Mouse (Mus musculus) erythroid progenitor cell, adult 5-6 weeks (primary cell): ENCODE measurements around the gene Alk. TPM values are rescaled to one million over a fixed set of nuclear protein-coding genes. Genes with fewer than 3 reads are reported as not detected.

ENCODE experiments used
- ATAC-seq: replicated peaks from 2 replicates; pipeline ENCODE4 v1.8.0; 2016; ENCODE audit warnings: moderate number of reproducible peaks, mild to moderate bottlenecking, moderate TSS enrichment, inconsistent platforms; ENCODE audit not compliant: poor library complexity, low FRiP score, severe bottlenecking
- total RNA-seq, 2 experiments: library from RNA; stranded (forward) in 1 of 2; stranded (reverse) in 1 of 2; fragments of 150-400 nt in 1 of 2; fragments of 186-747, 209-891 nt in 1 of 2; gene quantifications; 2 replicates each; pipeline versions ENCODE4 v1.2.3 to v1.2.4; 2015 to 2017; ENCODE audit warnings: low replicate concordance in 2 of 2

Alk gene
- total RNA-seq, 2 experiments from 2014 or later: not detected

DNA sequence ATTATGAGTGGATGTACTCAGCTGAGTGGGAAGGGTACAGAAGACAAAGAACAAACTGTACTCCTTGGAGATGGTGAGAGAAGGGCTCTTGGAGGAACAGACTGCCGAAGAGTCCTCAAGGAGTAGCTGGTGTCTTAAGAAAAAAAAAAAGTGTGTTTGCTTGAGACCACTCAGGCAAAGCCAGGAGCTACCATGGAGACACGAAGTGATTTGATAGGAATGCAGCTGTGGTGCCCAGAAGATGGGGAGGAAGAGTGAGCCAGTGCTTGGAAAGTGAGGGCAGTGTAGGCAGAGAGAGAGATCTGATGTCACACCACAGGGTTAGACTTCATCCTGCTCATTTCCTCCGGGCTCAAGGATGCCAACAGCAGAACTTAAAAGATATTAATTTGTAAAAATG lies 613.2 kb downstream of the Alk start:
- ATAC-seq: no peak

DNA sequence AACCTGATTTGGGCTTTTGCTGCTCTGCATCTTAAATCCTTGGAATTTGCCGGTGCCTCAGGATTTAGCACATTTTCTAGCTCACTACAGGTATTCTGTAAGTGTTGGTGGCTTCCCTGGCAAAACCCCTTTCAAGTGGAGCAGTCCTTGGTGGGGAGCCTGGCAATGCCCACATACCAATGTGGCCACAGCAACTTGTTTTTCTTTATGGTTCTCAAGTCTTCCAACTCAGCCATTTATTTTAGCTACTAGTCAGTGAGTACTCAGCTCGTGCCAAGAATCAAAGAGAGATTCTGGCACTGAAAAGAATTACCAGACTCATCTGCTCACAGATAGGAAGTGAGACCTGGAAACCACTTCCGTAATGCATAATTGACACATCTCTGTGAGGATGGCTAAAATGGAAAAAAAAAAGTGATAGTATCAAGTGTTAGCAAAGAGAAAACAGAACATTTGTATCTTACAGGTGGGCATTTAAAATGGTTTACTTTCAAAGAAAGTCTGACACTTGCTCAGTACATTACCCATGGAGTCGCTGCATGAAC lies 614.2 kb downstream of the Alk start:
- ATAC-seq: no peak

DNA sequence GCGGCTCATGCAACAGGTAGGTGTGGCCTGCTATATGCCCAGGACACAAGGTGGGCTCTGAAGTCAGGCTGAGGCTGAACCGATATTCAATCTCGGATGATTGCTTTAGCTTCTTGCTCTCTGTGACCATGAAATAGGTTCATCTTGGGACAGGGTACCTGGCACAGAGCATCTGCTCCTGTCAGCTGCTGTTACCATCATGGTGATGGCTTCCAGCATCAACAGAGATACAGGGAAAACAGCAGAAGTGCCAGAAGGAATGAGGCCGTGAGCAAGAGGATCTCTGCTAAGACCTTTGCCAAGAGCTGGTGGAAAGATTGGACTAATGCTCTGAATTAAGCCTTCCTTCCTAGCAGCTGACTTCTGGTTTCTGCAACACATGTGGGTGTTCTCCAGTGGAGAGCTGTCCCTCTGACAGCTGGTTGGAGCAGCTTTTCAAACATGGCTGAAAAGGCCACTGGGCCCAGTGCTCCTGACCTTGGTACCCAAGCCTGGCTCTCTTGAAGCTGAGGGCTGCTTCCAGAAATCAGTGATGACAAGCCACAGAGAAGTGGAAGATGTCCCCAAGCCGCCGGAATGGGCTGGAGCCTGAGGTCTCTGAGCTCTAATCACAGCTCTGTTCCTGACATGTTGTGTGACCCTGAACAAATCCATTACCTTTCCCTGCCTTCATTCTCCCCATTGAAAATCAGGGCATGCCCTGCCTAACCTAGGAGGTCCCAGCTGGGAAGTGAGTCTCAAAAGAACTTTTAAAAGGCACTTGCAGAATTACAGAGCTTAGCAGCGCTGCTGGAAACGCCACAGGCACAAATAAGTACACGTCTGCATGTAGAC lies 615.5 kb downstream of the Alk start:
- ATAC-seq: no peak

DNA sequence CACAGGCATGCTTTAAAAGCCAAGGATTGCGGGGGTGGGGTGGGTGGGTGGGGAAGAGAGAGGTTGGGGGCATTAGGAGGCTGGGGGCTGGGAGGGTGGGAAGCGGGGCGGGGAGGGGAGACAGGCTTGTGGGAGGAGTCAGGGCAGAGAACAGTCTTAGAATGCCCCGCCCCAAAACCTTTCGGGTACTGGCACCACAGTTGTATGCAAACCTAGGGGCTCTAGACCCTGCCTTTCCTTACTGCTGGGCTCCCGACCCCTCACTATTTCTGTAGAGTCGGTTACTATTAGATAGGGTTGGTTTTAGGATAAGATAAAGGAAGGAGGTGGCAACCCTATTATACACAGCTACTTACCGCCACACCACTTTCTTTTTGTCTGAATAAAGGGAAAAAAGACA lies 617.4 kb downstream of the Alk start:
- ATAC-seq: no peak

DNA sequence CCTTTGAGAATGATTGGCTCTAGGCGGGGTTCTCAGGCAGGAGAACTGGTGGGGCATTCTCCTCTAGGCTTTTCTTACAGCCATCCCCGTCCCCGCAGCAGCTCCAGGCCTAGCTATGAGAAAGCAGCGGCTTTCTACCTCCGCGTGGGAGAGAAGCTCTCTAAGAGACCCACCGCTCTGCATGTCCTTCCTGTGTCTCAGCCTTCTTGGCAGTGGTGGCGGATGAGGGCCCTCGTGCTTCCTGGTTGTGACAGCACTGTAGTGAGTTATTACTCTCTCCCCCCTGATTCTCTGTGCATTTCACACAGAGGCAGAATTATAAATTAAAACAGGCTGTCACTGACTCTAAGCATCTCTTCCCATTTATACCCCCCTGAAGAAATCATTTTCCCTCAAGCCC lies 618.0 kb downstream of the Alk start:
- ATAC-seq: no peak

DNA sequence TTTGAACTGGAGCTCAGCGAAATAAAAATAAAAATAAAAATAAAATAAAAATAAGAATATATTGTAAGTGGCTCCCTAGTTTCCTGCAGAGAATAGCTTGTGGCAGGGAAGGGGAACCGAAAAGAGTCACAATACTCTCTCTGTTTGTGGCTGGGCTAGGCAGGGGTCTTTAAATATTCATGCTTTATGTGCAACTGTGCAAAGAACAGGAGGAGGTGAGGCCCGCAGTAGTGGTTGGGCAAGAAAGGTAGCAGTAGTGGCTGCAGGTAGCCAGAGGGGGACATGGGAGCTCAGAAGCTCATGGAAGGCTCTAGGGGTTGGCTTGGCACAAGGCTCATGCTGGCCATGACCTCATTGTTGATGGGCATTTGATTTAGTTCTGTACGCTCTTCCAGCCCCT lies 623.2 kb downstream of the Alk start:
- ATAC-seq: no peak

DNA sequence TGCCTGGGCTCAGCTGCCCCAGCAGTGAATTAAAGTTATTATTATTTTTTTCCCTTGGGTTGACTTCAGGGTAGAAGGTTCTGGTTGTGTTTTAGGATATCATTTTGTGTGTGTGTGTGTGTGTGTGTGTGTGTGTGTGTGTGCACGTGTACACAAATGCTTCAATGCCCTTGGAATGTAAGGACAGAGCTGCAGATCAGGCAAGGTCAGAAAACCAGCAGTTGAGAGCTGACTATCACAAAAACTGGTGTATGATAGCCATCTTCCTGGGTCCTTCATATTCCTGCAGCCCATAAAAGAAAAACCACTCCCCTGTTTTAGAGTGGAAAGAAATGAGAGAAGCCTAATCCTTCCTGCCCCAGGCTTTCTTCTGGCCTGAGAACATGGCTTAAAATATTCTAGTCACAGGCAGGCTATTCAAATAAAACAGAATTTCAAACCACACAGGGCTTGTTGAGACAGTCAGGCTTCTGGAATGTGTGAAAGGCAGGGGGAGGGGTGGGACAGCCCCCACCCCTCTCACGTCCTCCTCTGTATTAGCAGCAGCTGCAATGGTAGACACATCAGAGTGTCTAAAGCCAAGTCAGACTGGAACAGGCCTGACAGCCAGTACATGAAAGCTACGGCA lies 623.8 kb downstream of the Alk start:
- no peak for ATAC-seq

DNA sequence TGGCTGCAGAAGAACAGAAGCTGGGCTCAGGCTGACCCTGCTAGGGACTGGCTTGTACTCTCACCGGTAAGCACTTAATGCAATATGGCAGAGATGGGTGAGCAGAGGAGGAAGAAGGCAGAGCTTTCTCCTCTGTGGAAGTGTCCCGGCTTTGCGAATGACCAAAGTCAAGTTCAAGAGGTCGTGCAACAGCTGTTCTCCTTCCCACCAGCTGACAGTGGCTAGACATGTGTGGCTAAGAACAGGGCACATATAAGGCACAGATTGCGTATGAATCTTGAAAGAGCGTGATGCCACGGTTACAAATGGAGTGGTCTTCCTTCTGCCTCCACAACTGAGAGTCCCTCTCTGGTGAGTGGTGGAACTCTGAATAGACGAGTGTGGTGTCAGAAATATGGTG lies 625.3 kb downstream of the Alk start:
- no peak for ATAC-seq

DNA sequence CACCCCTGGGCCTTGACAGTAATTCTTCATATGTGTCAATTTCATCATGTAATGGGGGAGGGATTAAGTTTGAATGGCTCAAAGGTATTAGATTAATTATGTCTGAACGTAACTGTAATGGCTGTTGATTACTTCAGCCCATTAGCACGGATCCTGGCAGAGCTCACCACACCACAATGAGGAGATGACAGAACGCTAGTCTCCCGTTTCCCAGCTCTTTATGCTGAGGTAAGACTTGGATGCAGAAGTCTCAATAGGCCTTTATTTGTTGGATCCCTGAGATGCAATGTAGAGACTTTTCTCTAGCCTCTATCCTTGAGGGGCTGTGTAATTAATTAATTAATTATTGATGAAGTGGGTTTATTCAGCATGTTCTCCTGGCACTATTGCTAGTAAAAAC lies 627.8 kb downstream of the Alk start:
- ATAC-seq: no peak

DNA sequence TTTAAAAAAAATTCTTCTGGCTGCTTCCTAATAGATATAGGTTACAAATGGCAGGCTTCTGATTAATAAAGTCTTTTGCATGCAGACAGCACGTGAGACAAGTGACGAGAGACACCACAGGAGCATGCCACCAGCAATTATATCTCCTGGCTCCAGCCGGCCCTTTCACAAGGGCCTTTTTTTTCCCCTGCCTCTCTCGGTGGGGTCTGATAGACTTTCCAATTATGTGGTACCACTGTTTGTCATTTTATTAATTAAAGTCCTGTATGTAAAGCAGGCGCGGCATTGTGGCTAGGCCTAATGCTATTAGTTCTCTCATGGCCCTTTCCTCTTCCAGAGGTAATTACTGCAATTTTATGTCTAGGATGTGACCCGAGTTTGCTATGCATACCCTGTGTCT lies 630.7 kb downstream of the Alk start:
- no peak for ATAC-seq

DNA sequence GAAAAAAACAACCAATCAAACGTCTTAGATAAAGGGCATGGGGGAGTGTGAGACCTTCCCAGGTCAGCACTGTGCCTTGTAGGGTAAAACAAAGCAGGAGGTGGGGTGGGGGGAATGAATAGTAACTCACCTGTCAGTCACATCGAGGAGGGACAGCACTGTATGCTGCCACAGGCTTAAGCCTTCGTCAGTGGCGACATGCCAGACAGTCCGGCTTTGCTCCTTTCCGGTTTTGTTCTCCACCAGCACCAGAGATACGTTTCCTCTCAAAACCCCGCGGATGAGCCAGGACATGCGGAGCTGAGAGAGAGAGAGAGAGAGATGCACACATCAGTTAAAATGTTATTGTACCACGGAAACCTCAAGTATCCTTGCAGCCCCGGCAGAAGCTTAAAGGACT lies 637.1 kb downstream of the Alk start:
- ATAC-seq: no peak

DNA sequence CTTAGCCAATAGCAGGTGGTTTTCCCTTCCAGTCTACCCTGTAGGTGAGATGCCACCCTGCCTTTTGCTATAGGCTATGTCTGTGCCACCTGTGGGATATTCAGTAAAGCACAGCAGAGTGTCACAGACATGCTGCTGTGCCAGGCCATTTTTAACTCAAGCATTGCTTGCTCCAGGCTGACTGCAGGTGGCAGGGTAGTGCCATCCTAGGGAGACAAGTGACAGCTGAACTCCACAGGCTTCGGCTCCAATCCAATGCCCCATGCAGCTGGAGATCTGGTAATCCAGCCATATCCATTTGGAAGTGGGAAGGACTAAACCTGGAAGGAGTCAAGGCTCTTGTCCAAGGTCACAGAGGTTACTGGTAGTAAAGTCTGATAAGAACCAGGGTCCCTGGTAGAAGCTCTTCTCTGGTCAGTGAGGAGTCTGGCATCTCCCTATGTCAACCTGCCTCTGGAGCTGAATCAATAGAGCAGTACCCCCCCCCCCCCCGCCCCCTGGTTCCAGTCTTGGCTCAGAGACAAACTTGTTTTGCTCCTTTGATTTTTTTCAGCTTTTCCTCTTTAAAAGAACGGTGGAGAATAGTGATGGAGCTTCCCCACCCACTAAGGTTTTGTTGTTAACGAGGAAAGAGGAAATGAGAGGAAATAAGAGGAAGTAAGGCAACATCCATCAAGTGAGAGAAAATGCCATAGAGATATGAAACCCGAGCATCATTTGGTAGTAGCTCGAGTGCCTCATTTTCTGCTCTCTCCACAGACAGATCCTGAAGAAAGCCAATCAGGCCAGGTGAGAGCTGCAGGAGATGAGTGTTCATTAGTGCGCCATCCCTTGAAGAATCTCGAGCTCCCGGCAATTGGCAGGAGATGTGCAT lies 638.5 kb downstream of the Alk start:
- no peak for ATAC-seq

DNA sequence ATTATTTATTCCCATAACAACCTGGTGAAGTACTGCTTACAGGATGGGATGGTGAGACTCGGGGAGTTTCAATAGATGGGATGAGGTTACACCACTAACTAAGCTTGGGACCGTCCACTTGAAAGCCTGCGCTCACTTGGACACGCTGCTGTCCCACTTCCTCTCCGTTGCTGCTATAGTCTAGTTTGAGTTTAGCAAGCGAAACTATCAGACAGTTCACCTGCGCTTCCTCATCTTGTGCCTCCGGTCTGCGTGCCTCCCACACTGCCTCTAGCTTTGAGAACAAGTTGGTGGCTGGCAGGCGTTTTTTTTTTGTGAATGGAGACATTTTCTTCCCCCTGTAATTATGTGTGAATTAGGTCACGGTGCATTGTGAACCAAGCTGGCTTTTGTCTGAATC lies 639.8 kb downstream of the Alk start:
- no peak for ATAC-seq

DNA sequence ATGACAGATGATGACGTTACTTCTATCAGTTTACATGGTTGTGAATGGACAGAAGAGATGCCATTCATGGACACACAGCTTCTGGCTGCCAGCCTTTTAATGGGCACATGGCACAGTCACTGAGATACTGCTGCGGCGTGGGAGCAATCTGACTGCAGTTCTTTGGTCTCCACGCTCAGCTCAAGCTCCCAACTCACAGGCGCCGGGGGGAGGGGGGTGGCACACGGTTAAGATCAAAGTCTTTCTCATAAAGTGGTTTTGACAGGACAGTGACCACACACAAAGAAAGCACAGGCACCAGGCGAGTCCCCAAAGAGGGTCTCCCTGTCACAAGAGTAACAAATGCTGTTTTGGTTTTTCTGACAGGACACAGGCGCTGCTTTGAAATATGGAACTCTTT lies 641.7 kb downstream of the Alk start:
- ATAC-seq: no peak

DNA sequence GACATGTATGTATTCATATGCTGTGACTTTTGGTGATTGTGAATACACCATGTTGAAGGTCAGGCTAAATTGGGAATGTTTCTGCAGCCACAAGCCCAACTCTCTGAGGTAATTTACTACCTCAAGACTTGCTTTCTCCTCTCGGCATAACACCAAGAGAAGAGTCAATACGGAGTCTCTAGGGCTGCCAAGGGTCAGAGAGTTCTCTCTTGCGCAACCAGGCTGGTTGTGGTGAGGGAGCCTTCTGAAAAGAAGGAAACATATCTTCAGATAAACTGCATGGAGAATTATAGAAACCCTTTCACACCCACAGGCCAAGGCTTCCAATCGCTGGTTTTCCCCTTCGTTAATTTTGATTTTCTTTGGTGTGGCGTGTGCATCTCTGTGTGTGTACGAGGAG lies 649.4 kb downstream of the Alk start:
- no peak for ATAC-seq

DNA sequence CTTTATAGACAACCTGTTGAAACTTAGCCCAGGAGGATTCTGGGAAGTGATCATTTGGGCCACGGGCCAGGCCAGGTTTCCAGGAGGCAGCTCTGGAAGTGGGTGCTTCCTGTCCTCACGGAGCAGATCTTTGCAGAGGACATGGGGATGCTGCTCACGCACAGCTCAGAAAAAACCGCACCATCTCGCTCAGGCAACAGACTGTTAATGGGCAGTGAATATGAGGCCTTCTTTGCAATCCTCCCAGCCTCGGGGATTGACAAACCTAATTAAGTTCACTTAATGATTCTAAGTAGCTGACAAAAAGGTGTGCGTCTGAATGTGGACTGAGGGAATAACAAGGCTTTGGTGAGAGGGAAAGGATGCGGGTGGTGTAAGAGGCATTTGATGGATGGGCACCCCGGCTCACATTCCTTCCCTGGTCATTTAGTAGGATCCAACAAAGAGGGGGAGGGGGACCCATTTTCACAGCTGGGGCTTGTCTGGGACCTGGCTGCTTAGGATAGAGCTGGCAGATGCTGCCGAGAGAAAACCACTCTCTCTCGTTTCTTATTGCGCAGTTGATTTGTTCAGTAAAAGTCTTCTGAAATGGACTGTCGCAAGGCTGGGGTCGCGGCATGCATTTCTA lies 650.1 kb downstream of the Alk start:
- ATAC-seq: no peak

DNA sequence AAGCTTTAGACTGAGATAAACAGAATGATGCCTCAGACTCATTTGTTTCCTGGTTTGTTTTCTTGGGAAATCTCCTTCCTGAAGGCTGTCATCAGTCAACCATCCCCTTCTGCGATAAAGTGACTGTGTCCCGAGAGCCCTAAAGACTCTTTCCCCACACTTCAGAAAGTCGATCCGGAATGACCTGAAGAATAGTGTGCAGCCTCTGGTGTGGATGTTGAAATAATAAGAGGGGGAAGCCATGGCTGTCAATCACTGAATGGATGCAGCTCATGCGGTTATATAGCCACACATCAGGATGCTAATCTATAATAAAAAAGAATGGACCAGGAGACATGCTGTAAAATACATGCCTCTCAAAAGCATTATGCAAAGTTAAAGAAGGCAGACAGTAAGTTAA lies 653.5 kb downstream of the Alk start:
- no peak for ATAC-seq

DNA sequence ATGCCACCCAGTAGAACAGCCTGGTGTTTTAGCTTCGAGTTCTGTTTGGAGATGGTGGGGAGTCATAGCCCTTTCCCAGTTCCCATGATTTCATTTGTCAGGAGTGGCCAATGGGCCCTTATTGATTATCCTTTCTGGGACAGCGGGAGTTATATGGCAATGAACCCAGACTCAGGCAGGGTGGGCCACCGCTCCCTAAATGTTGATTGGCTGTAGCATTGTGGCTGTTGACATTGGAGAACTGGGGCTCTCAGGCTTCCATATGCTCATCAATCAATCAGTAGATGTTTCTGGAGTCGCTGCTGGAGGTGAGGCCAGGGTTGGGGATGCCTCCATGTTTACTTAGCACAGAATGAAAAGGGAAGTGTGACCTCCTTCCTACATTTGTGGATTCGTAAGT lies 655.7 kb downstream of the Alk start:
- ATAC-seq: no peak

DNA sequence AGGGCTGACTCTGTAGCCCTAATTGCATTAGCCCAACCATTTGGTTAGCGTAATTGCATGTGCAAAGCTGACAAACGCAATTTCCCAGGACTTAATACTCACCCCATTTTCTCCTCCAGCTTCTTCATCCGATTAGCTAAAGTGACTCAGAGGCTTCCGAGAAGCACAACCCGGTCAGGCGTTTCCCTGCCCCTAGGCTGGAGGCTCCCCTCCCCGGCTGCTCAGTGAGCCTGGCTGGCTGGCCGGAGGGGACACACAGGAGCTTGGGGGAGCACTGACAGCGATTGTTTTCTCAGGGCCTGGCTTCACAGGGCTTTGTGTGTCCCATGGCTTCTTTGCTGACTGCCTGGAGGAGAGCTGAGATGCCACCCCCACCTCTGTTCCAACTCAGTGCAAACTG lies 657.0 kb downstream of the Alk start:
- ATAC-seq: no peak

DNA sequence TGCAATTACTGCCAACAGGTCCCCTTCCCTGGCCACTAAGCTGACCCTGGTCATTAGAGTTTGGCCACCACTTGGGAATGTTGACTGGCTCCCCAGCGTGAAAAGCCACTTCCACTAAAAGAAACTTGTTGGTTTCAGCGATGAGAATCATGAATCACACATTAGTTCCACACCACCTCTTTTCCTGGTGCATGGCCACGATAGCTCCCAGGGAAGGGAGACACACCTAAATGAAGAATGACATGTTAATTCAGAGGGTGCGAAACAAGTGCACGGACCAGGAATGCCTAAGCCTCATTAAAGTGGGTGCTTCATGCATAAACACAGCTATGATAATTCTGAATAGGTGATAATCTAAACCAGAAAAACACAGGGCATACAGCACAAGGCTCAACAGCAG lies 660.4 kb downstream of the Alk start:
- no peak for ATAC-seq
